Mouse (Mus musculus): ENCODE data around the gene Plekhm3. TPM values are rescaled to one million over a fixed set of nuclear protein-coding genes. Genes with fewer than 3 reads are reported as not detected.

Gene Plekhm3
- total and polyA plus RNA-seq, 3 experiments, result 3.0 to 25.8 (median 8.0) TPM

GRCm38 (mm10) chr1:64756640-64757030 lies 200.0 kb downstream of the Plekhm3 start:
- no peaks in the 10 kb centered on the region for H3K36me3 ChIP-seq (replicated peaks)
- DNase-seq (ENCODE audit: low spot score) (no peak), ATAC-seq (ENCODE audit: extremely low read depth, insufficient number of reproducible peaks, low FRiP score, poor library complexity, severe bottlenecking) (no peak)
- peaks cover 23% of the 10 kb centered on the region for H3K27me3 ChIP-seq (ENCODE audit: insufficient read depth, low read length)
- H3K9me3 ChIP-seq (replicated peaks), result no peaks in the 10 kb centered on the region
- no peak overlapping the region for H3K4me3 ChIP-seq (ENCODE audit: low read depth, low read length)
- H3K4me1 ChIP-seq (ENCODE audit: insufficient read depth, low read depth, low read length), result peaks cover 8% of the 10 kb centered on the region
- TF ChIP-seq TAL1 (conservative IDR thresholded peaks at IDR 0.05; ENCODE audit: low read depth, low read length), result no peak
- no peak for TF ChIP-seq CTCF (IDR thresholded peaks at IDR 0.05; ENCODE audit: low read depth, low read length)
- TF ChIP-seq POLR2AphosphoS5 (IDR thresholded peaks at IDR 0.05; ENCODE audit: insufficient replicate concordance, low read depth, low read length), result no peak
- TF ChIP-seq GATA1 (IDR thresholded peaks at IDR 0.05; ENCODE audit: borderline replicate concordance, low read length), result no peak
- no peak for TF ChIP-seq GATA2 (IDR thresholded peaks at IDR 0.05; ENCODE audit: borderline replicate concordance, low read depth, low read length)

GRCm38 (mm10) chr1:64755971-64756639 lies 200.5 kb downstream of the Plekhm3 start:
- H3K4me1 ChIP-seq (ENCODE audit: insufficient read depth, low read depth, low read length), result peaks cover 7% of the 10 kb centered on the region; the same call in 1 of the 2 replicates
- ATAC-seq (ENCODE audit: extremely low read depth, insufficient number of reproducible peaks, low FRiP score, poor library complexity, severe bottlenecking) (no peak), DNase-seq (ENCODE audit: low spot score) (no peak)
- no peaks in the 10 kb centered on the region for H3K36me3 ChIP-seq (replicated peaks)
- H3K27me3 ChIP-seq (ENCODE audit: insufficient read depth, low read length), result peaks cover 23% of the 10 kb centered on the region
- H3K4me3 ChIP-seq (ENCODE audit: low read depth, low read length), result no peak overlapping the region
- H3K9me3 ChIP-seq (replicated peaks), result no peaks in the 10 kb centered on the region
- TF ChIP-seq POLR2AphosphoS5 (IDR thresholded peaks at IDR 0.05; ENCODE audit: insufficient replicate concordance, low read depth, low read length), result no peak
- TF ChIP-seq CTCF (IDR thresholded peaks at IDR 0.05; ENCODE audit: low read depth, low read length), result no peak
- TF ChIP-seq GATA1 (IDR thresholded peaks at IDR 0.05; ENCODE audit: borderline replicate concordance, low read length), result no peak
- no peak for TF ChIP-seq TAL1 (conservative IDR thresholded peaks at IDR 0.05; ENCODE audit: low read depth, low read length)
- no peak for TF ChIP-seq GATA2 (IDR thresholded peaks at IDR 0.05; ENCODE audit: borderline replicate concordance, low read depth, low read length)

- no peak for ATAC-seq (ENCODE audit: extremely low read depth, insufficient number of reproducible peaks, low FRiP score, poor library complexity, severe bottlenecking)
- TF ChIP-seq CTCF (IDR thresholded peaks at IDR 0.05; ENCODE audit: low read depth, low read length) (no peak), GATA1 (IDR thresholded peaks at IDR 0.05; ENCODE audit: borderline replicate concordance, low read length) (no peak), TAL1 (conservative IDR thresholded peaks at IDR 0.05; ENCODE audit: low read depth, low read length) (no peak), GATA2 (IDR thresholded peaks at IDR 0.05; ENCODE audit: borderline replicate concordance, low read depth, low read length) (no peak), POLR2AphosphoS5 (IDR thresholded peaks at IDR 0.05; ENCODE audit: insufficient replicate concordance, low read depth, low read length) (no peak)
- Histone ChIP-seq H3K4me1 (ENCODE audit: insufficient read depth, low read depth, low read length) (peaks cover 7% of the 10 kb centered on the region; the same call in 1 of the 2 replicates), H3K4me3 (ENCODE audit: low read depth, low read length) (no peak overlapping the region), H3K36me3 (replicated peaks) (no peaks in the 10 kb centered on the region), H3K9me3 (replicated peaks) (no peaks in the 10 kb centered on the region), H3K27me3 (ENCODE audit: insufficient read depth, low read length) (peaks cover 32% of the 10 kb centered on the region)
- no peak for DNase-seq (ENCODE audit: low spot score)
Measured at GRCm38 (mm10) chr1:64754658-64755057, 202.0 kb downstream of the Plekhm3 start.

- H3K9me3 ChIP-seq (replicated peaks), result no peaks in the 10 kb centered on the region
- ATAC-seq (ENCODE audit: extremely low read depth, insufficient number of reproducible peaks, low FRiP score, poor library complexity, severe bottlenecking) (no peak), DNase-seq (ENCODE audit: low spot score) (no peak)
- H3K27me3 ChIP-seq (ENCODE audit: insufficient read depth, low read length), result peaks cover 42% of the 10 kb centered on the region
- no peaks in the 10 kb centered on the region for H3K36me3 ChIP-seq (replicated peaks)
- H3K4me3 ChIP-seq (ENCODE audit: low read depth, low read length), result no peak overlapping the region
- TF ChIP-seq TAL1 (conservative IDR thresholded peaks at IDR 0.05; ENCODE audit: low read depth, low read length), result no peak
- peaks cover 7% of the 10 kb centered on the region; the same call in 1 of the 2 replicates for H3K4me1 ChIP-seq (ENCODE audit: insufficient read depth, low read depth, low read length)
Measured at GRCm38 (mm10) chr1:64753668-64754067, 203.0 kb downstream of the Plekhm3 start.

- no peak overlapping the region for H3K4me3 ChIP-seq (ENCODE audit: low read depth, low read length)
- peaks cover 47% of the 10 kb centered on the region for H3K27me3 ChIP-seq (ENCODE audit: insufficient read depth, low read length)
- H3K36me3 ChIP-seq (replicated peaks), result no peaks in the 10 kb centered on the region
- no peak for ATAC-seq (ENCODE audit: extremely low read depth, insufficient number of reproducible peaks, low FRiP score, poor library complexity, severe bottlenecking)
- no peaks in the 10 kb centered on the region for H3K9me3 ChIP-seq (replicated peaks)
- TF ChIP-seq TAL1 (conservative IDR thresholded peaks at IDR 0.05; ENCODE audit: low read depth, low read length), result no peak
- no peak for TF ChIP-seq GATA1 (IDR thresholded peaks at IDR 0.05; ENCODE audit: borderline replicate concordance, low read length)
- TF ChIP-seq GATA2 (IDR thresholded peaks at IDR 0.05; ENCODE audit: borderline replicate concordance, low read depth, low read length), result no peak
- no peak for TF ChIP-seq CTCF (IDR thresholded peaks at IDR 0.05; ENCODE audit: low read depth, low read length)
- no peak for TF ChIP-seq POLR2AphosphoS5 (IDR thresholded peaks at IDR 0.05; ENCODE audit: insufficient replicate concordance, low read depth, low read length)
- peaks cover 7% of the 10 kb centered on the region; the same call in 1 of the 2 replicates for H3K4me1 ChIP-seq (ENCODE audit: insufficient read depth, low read depth, low read length)
- no peak for DNase-seq (ENCODE audit: low spot score)
Measured at GRCm38 (mm10) chr1:64753109-64753508, 203.5 kb downstream of the Plekhm3 start.

- no peak for DNase-seq (ENCODE audit: low spot score)
- Histone ChIP-seq H3K4me3 (ENCODE audit: low read depth, low read length) (no peak overlapping the region), H3K4me1 (ENCODE audit: insufficient read depth, low read depth, low read length) (peaks cover 9% of the 10 kb centered on the region; the same call in 1 of the 2 replicates), H3K27me3 (ENCODE audit: insufficient read depth, low read length) (peaks cover 32% of the 10 kb centered on the region), H3K36me3 (replicated peaks) (no peaks in the 10 kb centered on the region), H3K9me3 (replicated peaks) (no peaks in the 10 kb centered on the region)
- ATAC-seq (ENCODE audit: extremely low read depth, insufficient number of reproducible peaks, low FRiP score, poor library complexity, severe bottlenecking), result no peak
- TF ChIP-seq POLR2AphosphoS5 (IDR thresholded peaks at IDR 0.05; ENCODE audit: insufficient replicate concordance, low read depth, low read length) (no peak), CTCF (IDR thresholded peaks at IDR 0.05; ENCODE audit: low read depth, low read length) (no peak), TAL1 (conservative IDR thresholded peaks at IDR 0.05; ENCODE audit: low read depth, low read length) (no peak), GATA2 (IDR thresholded peaks at IDR 0.05; ENCODE audit: borderline replicate concordance, low read depth, low read length) (no peak), GATA1 (IDR thresholded peaks at IDR 0.05; ENCODE audit: borderline replicate concordance, low read length) (no peak)
Measured at GRCm38 (mm10) chr1:64744616-64745015, 212.0 kb downstream of the Plekhm3 start.

Data from G1E (cell line).